Mouse (Mus musculus): ENCODE measurements around the gene Gm44973.

DNA sequence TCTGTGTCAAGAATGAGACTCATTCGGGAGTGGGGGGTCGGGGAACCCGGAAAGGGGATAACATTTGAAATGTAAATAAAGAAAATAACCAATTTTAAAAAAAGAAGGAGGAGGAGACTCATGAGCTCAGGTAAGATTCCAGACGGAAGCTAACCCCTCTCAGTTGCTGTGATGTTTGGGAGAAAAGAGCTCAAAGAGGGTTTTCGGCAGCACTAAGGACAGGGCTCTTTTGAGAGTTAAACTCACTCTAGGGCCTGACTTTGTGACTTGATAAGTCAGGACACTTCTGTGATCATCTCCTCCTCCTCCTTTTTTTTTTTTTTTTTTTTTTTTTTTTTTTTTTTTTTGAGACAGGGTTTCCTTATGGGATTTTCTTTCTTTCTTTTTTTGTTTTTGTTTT, 23.6 kb downstream of the Gm44973 start:
- TF ChIP-seq CTCF (IDR thresholded peaks at IDR 0.05; ENCODE audit: extremely low read depth, insufficient read length, insufficient replicate concordance, low read depth, low read length) = no peak
- no peak for TF ChIP-seq POLR2A (IDR thresholded peaks at IDR 0.05; ENCODE audit: low read depth, low read length)
